Mouse (Mus musculus): ENCODE data around the gene Msrb3. TPM values are rescaled to one million over a fixed set of nuclear protein-coding genes. Genes with fewer than 3 reads are reported as not detected.

The Msrb3 gene
- polyA plus RNA-seq, 1 experiment = 42.6 TPM

DNA sequence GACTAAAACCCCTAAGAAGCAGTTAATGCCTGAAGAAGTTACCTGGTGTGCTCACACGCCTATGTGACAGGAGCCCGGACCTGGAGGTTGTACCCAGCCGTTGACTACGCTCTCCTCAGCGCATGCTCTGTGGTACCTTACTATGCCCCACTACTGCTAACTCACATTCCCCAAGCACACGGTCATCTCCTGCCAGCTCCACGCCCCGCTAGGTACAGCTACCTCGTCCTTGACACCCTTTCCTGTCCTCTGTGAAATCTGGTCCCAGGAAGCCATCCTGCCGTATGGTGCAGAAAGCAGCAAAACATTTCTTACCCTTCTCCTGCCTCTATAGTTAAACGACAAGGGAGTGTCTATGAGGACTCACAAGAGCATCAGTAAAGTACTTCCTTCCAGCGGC lies 37.2 kb downstream of the Msrb3 start:
- DNase-seq (ENCODE audit: low read depth) = no peak

DNA sequence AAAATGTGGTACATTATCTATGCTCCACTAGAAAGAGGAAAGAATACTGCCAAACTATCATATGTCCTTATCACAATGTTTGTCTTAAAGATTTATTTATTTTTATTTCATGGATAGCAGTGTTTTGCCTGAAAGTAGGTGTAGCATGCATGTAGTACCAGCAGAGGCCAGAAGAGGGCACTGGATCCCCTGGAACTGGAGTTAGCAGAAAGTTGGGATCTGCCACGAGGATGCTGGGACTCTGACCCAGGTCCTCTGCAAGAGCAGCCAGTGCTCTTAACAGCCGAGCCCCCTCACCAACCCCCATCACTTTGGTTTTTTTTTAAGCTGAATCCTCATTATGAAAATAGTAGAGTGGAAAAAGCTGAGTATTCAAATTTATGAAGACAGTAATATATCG lies 37.7 kb downstream of the Msrb3 start:
- no peak for DNase-seq (ENCODE audit: low read depth)

DNA sequence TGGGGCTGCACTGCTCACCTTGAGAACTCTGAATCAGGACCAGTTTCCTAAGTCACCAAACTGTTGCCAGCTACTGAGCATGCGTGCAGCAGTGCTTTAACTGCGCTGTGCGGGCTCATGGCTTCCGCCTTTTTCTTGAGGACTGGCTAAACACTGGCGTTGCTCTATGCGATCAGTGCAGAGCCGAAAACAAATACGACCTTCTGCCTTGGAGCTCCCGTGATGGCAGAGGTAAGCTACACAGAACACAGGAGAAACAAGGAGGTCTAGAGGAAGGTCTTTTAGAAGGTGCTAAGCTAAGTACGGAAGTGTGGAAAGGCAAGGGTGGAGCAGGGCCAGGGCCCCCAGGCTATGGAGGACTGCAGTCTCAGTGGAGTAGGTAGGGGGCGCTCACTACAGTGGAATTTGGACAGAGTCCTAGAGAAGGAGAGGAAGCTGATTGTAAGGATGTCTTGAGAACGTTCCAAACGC lies 41.3 kb downstream of the Msrb3 start:
- no peak for DNase-seq (ENCODE audit: low read depth)

DNA sequence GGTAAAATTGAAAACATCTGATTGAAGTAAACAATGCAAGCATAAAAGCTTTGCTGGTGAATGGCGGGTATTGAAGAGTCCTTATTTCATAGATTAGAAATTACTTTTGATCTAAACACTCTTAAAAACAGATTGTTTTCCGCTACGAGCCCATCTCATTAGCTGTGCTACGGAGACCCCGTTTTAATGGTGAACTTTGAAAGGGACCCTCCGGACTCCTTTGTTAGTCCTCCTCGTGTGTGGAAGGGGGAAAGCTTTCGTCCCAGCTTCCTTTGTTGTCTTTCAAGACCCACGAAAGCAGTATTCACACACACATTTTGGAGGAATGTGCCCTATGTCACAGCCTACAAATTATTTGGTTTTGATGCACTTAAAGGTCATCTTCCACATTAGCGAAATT lies 44.6 kb downstream of the Msrb3 start:
- DNase-seq (ENCODE audit: low read depth) = no peak

DNA sequence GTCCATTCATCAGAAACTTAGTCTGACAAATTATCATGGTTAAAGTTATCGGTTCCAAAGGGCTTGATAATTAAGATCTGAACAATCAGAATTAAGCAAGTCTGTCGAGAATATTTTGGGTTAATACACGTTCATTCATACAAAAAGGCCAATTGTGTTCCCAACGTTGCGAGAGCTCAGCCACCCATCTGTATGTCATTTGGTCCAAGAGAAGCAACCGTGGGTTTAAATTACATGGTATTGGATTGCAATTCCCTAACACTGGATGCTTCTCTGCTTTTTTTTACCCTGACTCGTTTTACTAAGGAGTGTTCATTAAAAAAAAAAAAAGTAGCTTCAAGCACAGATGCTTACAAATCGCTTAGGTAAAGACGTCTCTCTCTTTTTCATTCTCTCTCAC lies 45.1 kb downstream of the Msrb3 start:
- DNase-seq (ENCODE audit: low read depth) = no peak

DNA sequence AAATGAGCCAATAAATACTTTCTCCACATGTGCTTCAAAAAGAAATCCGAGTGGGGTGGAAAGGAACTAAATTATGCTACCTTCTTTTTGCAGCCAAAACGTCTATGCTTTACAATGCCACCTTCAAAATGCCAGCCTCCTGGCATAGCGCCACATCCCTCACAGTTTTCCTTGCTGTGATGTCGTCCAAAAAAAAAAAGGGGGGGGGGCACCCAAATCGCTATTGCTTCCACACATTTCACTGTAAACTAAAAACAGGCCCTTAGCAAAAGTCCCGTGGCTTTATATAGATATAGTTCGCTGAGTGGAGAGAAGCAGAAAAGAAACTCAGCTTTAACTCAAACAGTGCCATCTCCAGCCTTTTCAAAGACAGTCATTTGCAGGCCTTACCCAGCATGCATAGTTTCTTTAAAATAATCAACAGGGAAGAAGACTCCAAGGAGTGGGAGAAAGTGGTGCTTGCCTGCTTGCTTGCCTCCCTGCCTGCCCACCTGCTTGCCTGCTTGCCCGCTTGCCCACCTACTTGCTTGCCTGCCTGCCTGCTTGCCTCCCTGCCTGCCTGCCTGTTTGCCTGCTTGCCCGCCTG lies 47.6 kb downstream of the Msrb3 start:
- DNase-seq (ENCODE audit: low read depth) = no peak

DNA sequence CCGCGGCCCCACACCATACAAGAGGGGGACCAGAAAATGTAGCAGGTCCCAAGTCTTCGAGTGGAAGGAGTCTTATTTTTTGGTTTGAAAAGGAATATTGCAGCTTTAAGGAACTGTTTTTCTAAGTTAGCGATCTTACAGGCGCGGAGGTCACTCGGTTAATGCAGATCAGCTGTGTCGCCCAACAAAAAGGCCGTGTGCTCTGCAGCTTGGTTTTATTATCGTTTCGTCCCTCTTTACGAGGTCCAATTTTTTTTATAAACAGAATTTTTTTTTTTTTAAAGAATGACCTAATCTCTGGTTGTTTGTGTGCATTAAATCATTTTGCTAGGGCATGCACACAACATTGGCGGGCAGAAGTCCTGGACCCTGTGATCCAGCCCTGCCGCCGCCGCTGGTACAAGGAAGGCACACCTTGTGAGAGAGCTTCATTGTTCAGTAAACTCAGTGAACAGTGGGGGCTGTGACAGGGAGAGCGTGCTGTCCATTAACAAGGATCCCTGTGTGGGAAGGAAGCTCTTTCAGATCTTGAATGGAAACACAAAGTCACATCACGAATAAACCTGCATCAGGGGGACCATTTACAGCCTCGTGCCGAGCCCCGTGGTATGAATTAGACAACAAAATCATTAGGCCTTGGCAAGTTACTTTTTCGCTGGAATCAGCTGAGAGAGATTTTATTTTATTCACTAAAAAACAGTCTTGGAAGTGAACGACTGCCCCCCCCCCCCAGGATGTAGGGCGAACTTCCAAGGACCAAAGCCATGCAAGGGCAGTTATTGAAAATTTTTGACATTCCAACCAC lies 48.3 kb downstream of the Msrb3 start:
- no peak for DNase-seq (ENCODE audit: low read depth)

DNA sequence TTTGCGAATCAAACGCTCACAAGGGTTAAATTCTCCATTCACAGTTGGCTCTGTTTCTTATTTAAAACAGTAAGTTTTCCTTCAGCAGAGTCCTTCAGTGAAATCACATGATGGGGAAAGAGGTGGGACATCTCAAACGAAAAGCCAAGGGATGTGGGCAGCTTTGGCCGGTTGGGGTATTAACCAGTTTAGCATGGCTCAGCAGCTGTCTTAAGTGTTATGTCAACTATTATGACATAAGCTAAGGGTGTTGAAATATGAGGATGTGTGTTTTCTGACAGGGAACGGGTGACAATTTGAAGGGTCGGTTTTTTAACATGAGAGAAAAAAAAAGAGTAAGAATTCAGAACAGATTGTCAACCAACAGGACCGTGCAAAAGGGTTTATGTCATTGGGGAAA lies 50.2 kb downstream of the Msrb3 start:
- DNase-seq (ENCODE audit: low read depth) = no peak

DNA sequence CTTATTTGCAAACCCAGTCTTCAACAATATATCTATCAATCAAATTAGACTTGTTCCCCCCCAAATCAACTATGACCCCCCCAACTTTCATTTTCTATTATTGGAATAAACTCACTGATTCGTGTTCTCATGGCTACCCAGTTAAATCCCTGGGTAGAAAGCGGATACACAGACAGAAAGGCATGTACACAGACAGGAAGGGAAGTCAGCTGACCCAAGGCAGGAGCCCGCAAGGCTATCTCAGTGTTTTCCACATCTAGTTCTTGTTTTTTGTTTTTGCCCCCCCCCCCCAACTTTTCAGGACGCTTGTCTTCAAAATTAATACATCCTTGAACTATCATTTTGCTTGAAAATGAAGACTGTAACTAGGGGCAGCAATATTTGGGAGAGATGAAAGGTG lies 51.1 kb downstream of the Msrb3 start:
- no peak for DNase-seq (ENCODE audit: low read depth)

DNA sequence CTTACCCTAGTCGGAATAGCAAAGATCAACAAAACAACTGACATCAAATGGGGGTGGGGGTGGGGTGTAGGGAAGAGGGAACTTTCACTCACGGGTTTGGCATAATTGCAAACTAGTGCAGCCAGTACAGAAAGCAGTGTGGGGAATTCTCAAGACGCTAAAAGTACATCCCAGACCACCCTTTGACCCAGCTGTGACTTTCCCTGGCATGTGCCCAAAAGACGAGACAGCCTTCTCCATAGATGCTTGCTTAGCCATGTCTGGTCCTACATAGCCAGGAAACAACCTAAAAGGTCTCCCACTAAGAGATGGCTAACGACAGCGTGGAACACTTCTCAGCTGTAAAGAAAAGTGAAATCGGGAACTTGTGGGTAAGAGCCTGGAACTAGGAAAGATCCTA lies 58.9 kb downstream of the Msrb3 start:
- DNase-seq (ENCODE audit: low read depth) = no peak

DNA sequence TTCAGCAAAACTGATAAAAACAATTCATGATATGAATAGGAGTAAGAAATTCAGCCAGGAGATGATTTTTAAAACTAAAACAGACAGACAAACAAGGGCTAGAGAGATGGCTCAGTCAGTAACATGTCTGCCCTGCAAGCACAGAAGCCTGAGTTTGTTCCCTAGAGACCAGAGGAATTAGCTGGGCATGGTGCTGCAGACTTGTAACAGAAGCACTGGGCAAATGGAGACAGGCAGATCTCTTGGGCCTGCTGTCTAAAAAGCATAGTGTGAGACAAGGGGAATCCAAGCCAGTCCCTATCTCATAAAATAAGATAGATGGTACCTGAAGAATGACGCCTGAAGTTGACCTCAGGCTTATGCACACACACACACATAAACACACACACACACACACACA lies 64.4 kb downstream of the Msrb3 start:
- DNase-seq (ENCODE audit: low read depth) = no peak

DNA sequence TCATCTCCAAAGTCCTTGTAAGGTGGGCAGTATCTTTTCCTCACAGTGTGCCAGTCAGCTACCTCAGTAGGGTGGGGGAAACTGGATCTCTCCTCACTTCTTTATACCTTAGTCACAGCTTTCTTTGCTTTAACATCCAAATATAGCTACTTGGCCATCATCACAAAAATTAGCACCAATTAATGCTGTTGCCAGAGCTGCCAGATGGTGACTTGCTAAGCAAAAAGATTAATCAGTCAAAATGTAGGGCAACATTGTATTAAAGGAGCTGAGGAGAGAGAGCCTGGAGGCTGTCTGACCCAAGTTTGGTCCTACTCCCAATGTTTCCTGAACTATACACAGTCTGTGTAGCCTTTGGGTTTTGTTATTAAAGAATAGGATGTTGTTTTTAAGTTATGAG lies 65.1 kb downstream of the Msrb3 start:
- no peak for DNase-seq (ENCODE audit: low read depth)

DNA sequence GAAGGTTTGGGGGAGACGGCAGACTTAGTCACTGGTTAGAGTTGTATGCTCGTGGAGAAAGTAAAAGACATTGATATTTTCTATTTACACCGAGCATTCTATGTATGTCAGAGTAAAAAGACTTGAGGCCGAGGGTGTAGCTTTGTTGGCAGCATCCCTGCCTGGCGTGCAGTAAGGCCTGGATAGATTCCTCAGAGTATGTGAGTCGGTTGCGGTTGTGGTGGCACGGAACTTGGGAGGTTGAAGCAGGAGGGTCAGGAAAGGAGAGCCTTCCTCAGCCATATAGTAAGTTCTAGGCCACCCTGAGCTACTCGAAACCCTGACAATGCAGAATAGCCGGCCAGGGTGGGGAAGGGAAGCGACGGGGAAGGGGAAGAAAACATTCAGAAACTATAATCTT lies 71.1 kb downstream of the Msrb3 start:
- no peak for DNase-seq (ENCODE audit: low read depth)

DNA sequence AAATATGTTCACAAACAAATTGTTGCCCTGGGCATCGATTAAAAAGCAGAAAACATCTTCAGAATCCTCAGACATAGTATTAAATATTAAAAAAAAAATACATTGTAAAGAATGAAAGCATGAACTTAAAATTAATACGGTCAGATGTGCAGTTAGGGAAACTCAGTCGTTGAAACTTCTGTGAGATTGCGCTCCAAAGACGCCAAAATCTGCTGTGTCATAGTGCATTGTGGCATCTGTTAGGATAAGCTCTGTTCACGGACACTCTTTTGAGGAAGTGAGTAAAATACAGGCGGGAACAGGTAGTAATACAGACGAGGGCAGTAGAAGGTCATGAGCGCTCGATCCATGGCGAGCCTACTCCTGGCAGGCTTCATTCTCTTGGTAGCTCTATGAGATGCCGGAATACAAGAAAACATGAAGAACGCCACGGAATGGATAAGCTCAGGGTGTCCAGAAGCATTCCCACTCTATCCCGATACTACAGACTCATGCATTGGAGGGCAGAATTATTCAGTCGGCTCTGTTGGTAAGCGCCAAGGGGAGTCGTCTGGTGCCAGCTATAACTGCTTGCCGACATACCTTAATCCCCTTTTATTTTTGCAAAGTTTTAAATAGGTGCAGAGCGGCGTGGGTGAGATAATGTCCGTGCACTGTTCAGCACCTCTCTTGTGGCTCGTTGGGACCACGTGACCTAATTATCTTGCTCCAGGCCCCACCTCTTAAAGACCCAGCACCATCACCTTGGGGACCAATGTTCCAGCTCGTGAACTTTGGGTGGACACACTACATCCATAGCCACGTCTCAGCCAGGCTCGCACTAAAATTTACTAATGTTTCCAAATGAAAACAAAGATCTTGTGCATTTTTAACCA lies 71.9 kb downstream of the Msrb3 start:
- no peak for DNase-seq (ENCODE audit: low read depth)

DNA sequence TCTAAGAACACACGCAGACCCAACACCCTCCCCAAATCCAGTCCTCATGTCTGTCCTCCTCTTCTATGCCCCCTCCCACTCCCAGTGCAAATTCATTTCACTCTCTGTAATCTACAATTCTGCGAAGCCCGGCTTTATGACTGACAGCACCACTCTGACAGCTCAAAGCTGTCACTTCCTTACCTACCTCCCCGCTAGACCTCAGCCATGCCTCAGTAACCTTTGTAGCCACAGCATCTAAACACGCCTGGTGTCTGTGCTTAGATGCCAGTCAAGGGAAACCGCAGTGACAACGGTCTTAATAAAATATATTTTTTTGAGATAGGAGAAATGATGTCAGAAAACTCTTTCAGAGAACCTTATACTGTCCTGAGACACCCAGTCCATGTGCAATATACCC lies 72.5 kb downstream of the Msrb3 start:
- DNase-seq (ENCODE audit: low read depth) = no peak

DNA sequence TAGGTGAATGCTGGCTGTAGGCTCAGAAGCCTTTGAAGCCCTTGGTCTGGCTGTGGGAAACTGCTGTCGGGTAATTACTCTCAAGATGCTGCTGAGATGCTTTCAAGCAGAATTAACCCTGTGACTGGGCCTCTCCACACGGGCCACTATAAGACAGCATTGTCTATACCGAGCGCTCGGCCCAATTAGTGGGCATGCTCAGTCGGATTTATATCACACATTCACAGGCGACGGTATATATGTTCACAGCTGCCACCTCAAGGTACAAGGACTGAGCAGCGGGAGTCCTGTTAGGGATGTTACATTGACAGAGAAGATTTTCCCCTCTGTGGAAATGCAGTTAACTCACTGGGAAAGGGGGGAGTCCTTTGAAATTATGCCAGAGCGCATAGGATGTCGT lies 73.3 kb downstream of the Msrb3 start:
- no peak for DNase-seq (ENCODE audit: low read depth)

DNA sequence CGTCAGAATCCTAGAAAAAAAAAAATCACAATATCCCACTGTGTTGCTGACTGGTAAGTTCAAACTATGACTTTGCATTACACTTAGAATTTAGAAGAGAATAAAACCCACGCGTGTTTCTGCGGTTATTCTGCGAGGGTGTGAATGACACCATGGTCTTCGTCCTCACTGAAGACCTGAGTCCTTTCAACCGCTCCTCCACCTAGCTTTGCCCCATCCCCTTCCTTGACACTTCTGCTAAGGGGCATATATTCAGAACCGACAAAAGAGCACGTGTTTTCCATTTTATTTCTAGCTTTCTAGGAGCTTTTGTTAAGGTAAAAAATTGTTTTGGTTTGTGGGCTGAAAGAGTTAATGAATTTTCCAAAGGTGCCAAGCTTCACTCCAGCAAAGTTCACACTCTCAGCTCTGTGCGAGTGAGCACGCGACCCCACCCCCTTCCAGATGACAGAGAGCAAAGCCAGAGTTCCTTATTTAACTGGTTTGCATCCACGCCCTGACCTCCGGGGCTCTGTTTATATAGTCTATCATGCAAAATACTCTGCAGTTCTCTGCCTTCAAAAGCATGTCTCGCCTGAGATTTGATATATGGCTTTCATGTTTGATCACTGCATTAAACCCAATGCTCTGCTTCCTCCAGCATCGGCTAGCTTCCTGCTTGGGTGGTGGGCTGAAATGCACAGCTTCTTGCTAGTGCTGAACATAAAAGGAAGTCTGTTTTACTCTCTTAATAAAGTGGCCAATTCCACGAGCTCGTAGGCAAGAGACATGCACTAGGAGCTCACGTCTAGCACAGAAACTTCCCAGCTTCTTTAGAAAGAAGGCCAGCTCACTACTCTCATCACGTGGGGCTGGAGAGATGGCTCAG lies 77.2 kb downstream of the Msrb3 start:
- no peak for DNase-seq (ENCODE audit: low read depth)

DNA sequence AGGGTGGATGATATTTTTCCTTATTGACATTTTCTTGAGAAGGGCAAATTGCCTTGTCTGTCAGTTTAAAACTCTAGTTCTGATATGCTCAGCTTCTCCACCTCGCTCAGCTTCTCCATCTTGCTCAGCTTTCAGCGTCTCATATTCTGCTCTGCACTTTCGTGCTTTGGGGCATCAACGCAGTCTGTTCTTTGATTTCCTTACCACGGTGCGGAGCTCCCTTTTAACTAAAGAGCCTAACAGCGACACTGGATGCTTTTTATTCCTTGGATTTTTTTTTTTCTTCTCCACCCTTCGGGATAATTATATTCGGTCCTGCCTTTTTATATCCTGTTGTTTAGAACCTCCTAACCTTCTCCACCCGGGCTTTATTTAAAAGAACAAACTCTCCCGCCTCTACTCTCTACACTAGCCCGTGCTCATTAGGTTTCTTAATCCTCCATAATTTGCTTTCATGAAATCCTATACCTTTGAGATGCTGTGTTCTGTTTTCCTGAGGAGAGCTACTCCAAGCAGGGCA lies 78.1 kb downstream of the Msrb3 start:
- DNase-seq (ENCODE audit: low read depth) = no peak

DNA sequence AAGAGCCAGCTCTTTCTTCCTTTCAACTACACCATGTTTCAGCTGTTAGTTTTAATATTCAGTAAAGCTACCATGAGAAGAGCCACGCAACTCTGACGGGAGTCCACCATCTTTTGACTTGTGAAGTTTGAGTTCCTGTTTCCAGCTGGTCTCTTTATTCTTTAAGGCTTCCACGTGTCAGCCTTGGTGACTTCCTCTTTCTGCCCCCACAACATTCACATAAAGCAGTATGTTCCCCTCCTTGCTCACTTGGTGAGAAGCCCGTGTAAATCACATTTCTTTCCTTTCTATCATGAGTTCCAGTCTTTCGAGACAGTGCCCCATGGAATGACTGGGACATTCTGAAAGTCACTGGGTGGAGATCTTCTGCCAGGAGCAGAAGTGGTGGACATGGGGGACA lies 83.6 kb downstream of the Msrb3 start:
- DNase-seq (ENCODE audit: low read depth) = no peak

DNA sequence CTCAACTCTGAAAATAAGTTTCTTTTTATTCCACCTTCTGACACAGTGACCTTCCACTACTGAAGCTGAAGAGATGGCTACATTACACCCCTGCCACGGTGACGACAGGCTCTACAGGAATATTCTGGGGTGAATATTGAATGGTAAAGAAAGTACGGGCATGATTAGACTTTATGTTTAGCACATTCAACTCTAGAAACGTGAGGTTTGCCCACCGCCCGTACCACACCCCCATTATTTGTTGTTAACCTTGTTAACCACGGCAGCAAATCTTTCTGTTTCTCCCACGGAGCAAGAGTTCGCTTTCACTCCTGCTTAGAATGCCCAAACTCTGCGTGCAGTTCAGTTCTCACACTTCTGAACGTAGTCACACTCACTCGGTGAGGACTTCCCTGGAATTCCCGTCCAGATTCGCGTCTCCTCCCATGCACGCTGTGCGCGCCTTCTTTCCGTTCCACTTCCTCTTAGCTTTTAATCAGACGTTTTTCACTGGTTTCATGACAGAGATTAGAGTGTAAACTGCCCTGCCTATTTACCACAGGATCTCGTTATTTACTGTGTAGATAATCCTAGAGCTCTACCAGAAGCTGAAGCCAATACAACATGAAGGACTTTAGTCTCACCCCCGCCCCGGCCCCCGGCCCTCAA lies 87.0 kb downstream of the Msrb3 start:
- DNase-seq (ENCODE audit: low read depth) = no peak
